Mouse (Mus musculus): ENCODE data around the gene Hoxd4.

Gene Hoxd4

GRCm38 (mm10) chr2:74731799-74732512 is 20.2 kb downstream of the Hoxd4 start:
- no peak for DNase-seq

GRCm38 (mm10) chr2:74732513-74733316 is 21.0 kb downstream of the Hoxd4 start:
- DNase-seq, result no peak

GRCm38 (mm10) chr2:74733317-74733661 is 21.6 kb downstream of the Hoxd4 start:
- DNase-seq, result no peak

- no peak for DNase-seq
These were observed 22.0 kb downstream of the Hoxd4 start for GRCm38 (mm10) chr2:74733765-74734164.

- no peak for DNase-seq
These were observed 22.7 kb downstream of the Hoxd4 start for GRCm38 (mm10) chr2:74734451-74734850.

- no peak for DNase-seq
These were observed 23.5 kb downstream of the Hoxd4 start for GRCm38 (mm10) chr2:74734996-74735811.

- no peak for DNase-seq
These were observed 24.3 kb downstream of the Hoxd4 start for GRCm38 (mm10) chr2:74735851-74736687.

- DNase-seq, result no peak
These were observed 25.2 kb downstream of the Hoxd4 start for GRCm38 (mm10) chr2:74736688-74737577.

- DNase-seq, result no peak
These were observed 25.9 kb downstream of the Hoxd4 start for GRCm38 (mm10) chr2:74737578-74738070.

GRCm38 (mm10) chr2:74738623-74739475 is 27.1 kb downstream of the Hoxd4 start:
- DNase-seq, result no peak

- DNase-seq, result no peak
These were observed 27.7 kb downstream of the Hoxd4 start for GRCm38 (mm10) chr2:74739476-74739800.

GRCm38 (mm10) chr2:74739869-74740268 is 28.1 kb downstream of the Hoxd4 start:
- DNase-seq, result no peak

GRCm38 (mm10) chr2:74740311-74741091 is 28.8 kb downstream of the Hoxd4 start:
- DNase-seq, result no peak

- no peak for DNase-seq
These were observed 29.7 kb downstream of the Hoxd4 start for GRCm38 (mm10) chr2:74741252-74741978.

GRCm38 (mm10) chr2:74741979-74742277 is 30.2 kb downstream of the Hoxd4 start:
- DNase-seq, result no peak

- DNase-seq, result no peak
These were observed 34.0 kb downstream of the Hoxd4 start for GRCm38 (mm10) chr2:74745540-74746297.

- DNase-seq, result no peak
These were observed 34.7 kb downstream of the Hoxd4 start for GRCm38 (mm10) chr2:74746298-74746921.

- DNase-seq, result no peak
These were observed 35.3 kb downstream of the Hoxd4 start for GRCm38 (mm10) chr2:74747006-74747405.

Data from cerebellum, adult 18-20 months (tissue).